Mouse (Mus musculus) mouse embryonic stem cell (cell line): ENCODE measurements around the gene Rph3al.

Experiments used
- in situ Hi-C, 2 experiments: fragments of 300-500 bp; cut with MboI; formaldehyde crosslinking; loops; 1 replicate in 1 of 2; 3 replicates in 1 of 2; pipeline ENCODE4 v1.14.3; 2019 to 2020; ENCODE audit warnings: low sequenced_read_pairs in 2 of 2, low pct_unique_long_range_greater_than_20kb in 1 of 2, mixed read lengths in 1 of 2; ENCODE audit not compliant: unreplicated experiment in 1 of 2

Rph3al gene

GRCm38 (mm10) chr11:75796536-75797246 lies 141.5 kb downstream of the Rph3al start:
- in situ Hi-C loops: loop anchor here in 1 of 2 experiments (25.0 kb wide), 1 partner anchor 366 kb away; no protein-coding TSS in a partner anchor

GRCm38 (mm10) chr11:75796029-75796445 lies 142.2 kb downstream of the Rph3al start, which contains the start of gene Doc2b:
Doc2b (minus strand) TSS chr11:75796049.
- in situ Hi-C loops: loop anchor here in 1 of 2 experiments (25.0 kb wide), 1 partner anchor 366 kb away; no protein-coding TSS in a partner anchor

GRCm38 (mm10) chr11:75795321-75795636 lies 142.9 kb downstream of the Rph3al start:
- in situ Hi-C loops: loop anchor here in 1 of 2 experiments (25.0 kb wide), 1 partner anchor 367 kb away; no protein-coding TSS in a partner anchor

- in situ Hi-C loops: loop anchor here in 1 of 2 experiments (25.0 kb wide), 1 partner anchor 368 kb away; no protein-coding TSS in a partner anchor
Measured at GRCm38 (mm10) chr11:75794602-75795320, 143.5 kb downstream of the Rph3al start.

DNA sequence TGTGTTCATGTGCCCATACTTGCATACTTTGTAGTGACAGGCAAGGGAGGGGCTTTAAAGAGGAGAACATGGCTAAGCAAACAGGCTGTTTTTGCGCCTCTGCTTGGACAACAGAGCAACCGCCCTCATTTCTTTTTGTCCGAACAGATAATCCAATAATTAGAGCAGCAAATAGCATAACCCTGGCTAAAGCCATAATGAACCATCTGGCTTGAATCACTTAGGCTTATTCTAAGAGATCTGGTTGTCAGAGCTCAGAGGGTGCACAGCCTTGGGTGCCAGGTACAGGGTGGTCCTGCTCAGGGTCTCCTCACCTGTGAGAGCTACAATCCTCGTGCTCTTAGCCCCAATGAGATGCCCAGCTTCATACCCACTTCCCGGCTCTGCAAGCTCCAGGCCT lies 144.9 kb downstream of the Rph3al start:
- in situ Hi-C loops: loop anchor here in 1 of 2 experiments (25.0 kb wide), 1 partner anchor 369 kb away; no protein-coding TSS in a partner anchor

DNA sequence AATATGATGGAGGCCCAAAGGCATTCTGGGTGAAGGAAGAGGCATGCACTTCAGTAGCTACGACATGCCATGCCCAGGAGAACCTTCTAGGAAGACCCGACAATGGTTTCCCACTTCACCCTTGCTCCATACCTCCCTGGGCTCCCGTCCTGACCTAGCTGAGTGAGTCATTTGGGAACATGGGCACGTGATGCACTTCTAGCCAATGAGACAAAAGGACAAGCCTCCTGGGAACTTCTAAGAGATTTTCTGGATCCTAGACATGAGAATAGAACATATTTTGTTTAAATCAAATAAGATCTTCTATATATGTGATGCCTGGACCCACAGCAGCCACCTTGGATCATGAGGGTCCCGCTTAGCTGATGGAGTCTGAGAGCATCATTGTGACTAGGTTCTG lies 145.7 kb downstream of the Rph3al start:
- in situ Hi-C loops: loop anchor here in 1 of 2 experiments (25.0 kb wide), 1 partner anchor 370 kb away; no protein-coding TSS in a partner anchor

DNA sequence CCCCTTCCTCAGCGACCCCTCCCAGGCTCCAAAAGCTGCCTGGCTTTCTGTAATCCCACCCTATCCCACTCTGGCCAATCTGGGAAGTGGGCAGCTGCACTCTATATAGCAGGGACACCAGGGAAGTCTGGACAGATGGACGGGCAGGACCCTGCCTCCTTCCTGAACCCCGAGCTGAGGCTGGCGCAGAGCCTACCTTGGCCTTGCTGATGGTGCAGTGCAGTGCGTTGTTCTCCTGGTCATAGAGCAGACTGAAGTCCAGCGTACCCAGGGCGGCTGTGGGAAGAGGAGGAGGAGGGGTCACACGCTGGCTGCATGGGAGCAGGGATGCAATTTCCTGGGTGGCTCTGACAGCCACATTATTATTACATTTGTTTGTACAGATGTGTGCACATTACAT lies 152.3 kb downstream of the Rph3al start:
- in situ Hi-C loops: loop anchor here (5.0 to 25.0 kb wide), 4 partner anchors 116 to 376 kb away; no protein-coding TSS in a partner anchor

- in situ Hi-C loops: loop anchor here (10.0 to 25.0 kb wide), 3 partner anchors 181 to 379 kb away; no protein-coding TSS in a partner anchor
Measured at GRCm38 (mm10) chr11:75783799-75784198, 154.4 kb downstream of the Rph3al start.

DNA sequence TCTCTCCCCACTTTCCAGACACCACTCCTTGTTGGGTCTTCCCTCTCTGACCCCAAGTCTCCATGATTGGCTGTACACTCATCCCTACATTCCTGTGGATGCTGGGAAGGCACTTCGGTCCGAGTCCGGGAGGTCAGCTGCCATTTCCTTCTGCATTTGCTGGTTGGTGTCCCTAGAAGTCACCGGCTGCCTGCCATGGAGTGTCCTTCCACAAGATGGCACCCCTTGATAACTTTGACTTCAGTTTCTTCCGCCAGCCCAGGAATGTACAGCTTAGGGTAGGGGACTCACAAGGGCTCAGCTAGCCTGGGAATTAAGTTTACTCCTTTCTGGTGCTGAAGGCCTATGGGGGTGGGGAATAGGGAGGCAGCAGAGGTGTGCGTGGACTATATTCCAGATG lies 156.3 kb downstream of the Rph3al start:
- in situ Hi-C loops: loop anchor here (10.0 to 25.0 kb wide), 3 partner anchors 183 to 380 kb away; no protein-coding TSS in a partner anchor
